Mouse (Mus musculus): Measurements from ENCODE around the gene C1ql4. TPM values are rescaled to one million over a fixed set of nuclear protein-coding genes. Genes with fewer than 3 reads are reported as not detected.

Gene C1ql4
- total and polyA plus RNA-seq, 2 experiments from 2014 or later = 9.2 to 17.7 TPM

GRCm38 (mm10) chr15:99105238-99105637 lies 17.6 kb upstream of the C1ql4 start:
- H3K4me3 ChIP-seq (ENCODE audit: low read depth, low read length) = no peak overlapping the region
- TF ChIP-seq CTCF (IDR thresholded peaks at IDR 0.05) = no peak
- ATAC-seq (ENCODE audit: low FRiP score) = no peak
- no peak for DNase-seq (ENCODE audit: low spot score)
- no peaks in the 10 kb centered on the region for H3K4me1 ChIP-seq (ENCODE audit: insufficient read depth, low read length)
- no peaks in the 10 kb centered on the region for H3K27me3 ChIP-seq (ENCODE audit: insufficient read depth, low read length)
- H3K9me3 ChIP-seq (ENCODE audit: low read length) = no peaks in the 10 kb centered on the region
- no peaks in the 10 kb centered on the region for H3K36me3 ChIP-seq (ENCODE audit: insufficient read depth, low read length)
- no peak overlapping the region for H3K4me2 ChIP-seq (ENCODE audit: low read depth, low read length, poor library complexity, severe bottlenecking)
- no peak overlapping the region for H3K9ac ChIP-seq (replicated peaks; ENCODE audit: low read length, poor library complexity, severe bottlenecking)
- no peak overlapping the region for H3K27ac ChIP-seq (ENCODE audit: low read depth, low read length)
- 83% methylated on average over 7 of the region's 7 CpGs for WGBS

- TF ChIP-seq CTCF (IDR thresholded peaks at IDR 0.05) = 0 out of 2 replicates have a peak, but pooled peaks have one; percentile 13
- DNase-seq (ENCODE audit: low spot score) (no peak), ATAC-seq (ENCODE audit: low FRiP score) (no peak)
- H3K4me3 ChIP-seq (ENCODE audit: low read depth, low read length) = no peak overlapping the region
- H3K4me1 ChIP-seq (ENCODE audit: insufficient read depth, low read length) = peaks cover 14% of the 10 kb centered on the region
- no peak overlapping the region for H3K9ac ChIP-seq (replicated peaks; ENCODE audit: low read length, poor library complexity, severe bottlenecking)
- no peaks in the 10 kb centered on the region for H3K36me3 ChIP-seq (ENCODE audit: insufficient read depth, low read length)
- H3K27me3 ChIP-seq (ENCODE audit: insufficient read depth, low read length) = peaks cover 29% of the 10 kb centered on the region
- no peak overlapping the region for H3K27ac ChIP-seq (ENCODE audit: low read depth, low read length)
- no peaks in the 10 kb centered on the region for H3K9me3 ChIP-seq (ENCODE audit: low read length)
- WGBS = 51% methylated on average over 3 of the region's 3 CpGs
- H3K4me2 ChIP-seq (ENCODE audit: low read depth, low read length, poor library complexity, severe bottlenecking) = no peak overlapping the region
Measured at GRCm38 (mm10) chr15:99099984-99100383, 12.4 kb upstream of the C1ql4 start.

GRCm38 (mm10) chr15:99099139-99099556 lies 11.5 kb upstream of the C1ql4 start:
- ATAC-seq (ENCODE audit: low FRiP score) = peak; percentile 32; the same call in 1 of the 2 replicates

GRCm38 (mm10) chr15:99098493-99098861 lies 10.9 kb upstream of the C1ql4 start:
- Histone ChIP-seq H3K4me1 (ENCODE audit: insufficient read depth, low read length) (peaks cover 14% of the 10 kb centered on the region), H3K9ac (replicated peaks; ENCODE audit: low read length, poor library complexity, severe bottlenecking) (no peak overlapping the region)

More at GRCm38 (mm10) chr15:99099139-99099556, 11.5 kb upstream of the C1ql4 start:
- WGBS = under 1% methylated on average over 15 of the region's 15 CpGs
- peaks cover 31% of the 10 kb centered on the region for H3K27me3 ChIP-seq (ENCODE audit: insufficient read depth, low read length)
- H3K36me3 ChIP-seq (ENCODE audit: insufficient read depth, low read length) = no peaks in the 10 kb centered on the region
- DNase-seq (ENCODE audit: low spot score) = peak; percentile 36
- H3K9ac ChIP-seq (replicated peaks; ENCODE audit: low read length, poor library complexity, severe bottlenecking) = no peak overlapping the region
- H3K9me3 ChIP-seq (ENCODE audit: low read length) = no peaks in the 10 kb centered on the region
- peaks cover 14% of the 10 kb centered on the region for H3K4me1 ChIP-seq (ENCODE audit: insufficient read depth, low read length)
- TF ChIP-seq CTCF (IDR thresholded peaks at IDR 0.05) = peak; percentile 85
- 0 out of 2 replicates have a peak overlapping the region, but pooled peaks have one; percentile 7 for H3K4me3 ChIP-seq (ENCODE audit: low read depth, low read length)
- no peak overlapping the region for H3K27ac ChIP-seq (ENCODE audit: low read depth, low read length)
- 0 out of 2 replicates have a peak overlapping the region, but pooled peaks have one; percentile 24 for H3K4me2 ChIP-seq (ENCODE audit: low read depth, low read length, poor library complexity, severe bottlenecking)

GRCm38 (mm10) chr15:99097840-99098492 lies 10.3 kb upstream of the C1ql4 start:
- no peaks in the 10 kb centered on the region for H3K36me3 ChIP-seq (ENCODE audit: insufficient read depth, low read length)
- no peak overlapping the region for H3K27ac ChIP-seq (ENCODE audit: low read depth, low read length)
- H3K9ac ChIP-seq (replicated peaks; ENCODE audit: low read length, poor library complexity, severe bottlenecking) = no peak overlapping the region
- TF ChIP-seq CTCF (IDR thresholded peaks at IDR 0.05) = no peak
- H3K27me3 ChIP-seq (ENCODE audit: insufficient read depth, low read length) = peaks cover 31% of the 10 kb centered on the region
- H3K4me3 ChIP-seq (ENCODE audit: low read depth, low read length) = peak overlapping the region; percentile 28
- ATAC-seq (ENCODE audit: low FRiP score) (no peak), DNase-seq (ENCODE audit: low spot score) (no peak)
- peak overlapping the region; percentile 73 for H3K4me2 ChIP-seq (ENCODE audit: low read depth, low read length, poor library complexity, severe bottlenecking)
- no peaks in the 10 kb centered on the region for H3K9me3 ChIP-seq (ENCODE audit: low read length)
- H3K4me1 ChIP-seq (ENCODE audit: insufficient read depth, low read length) = peaks cover 14% of the 10 kb centered on the region
- WGBS = under 1% methylated on average over 39 of the region's 39 CpGs

More at GRCm38 (mm10) chr15:99098493-99098861, 10.9 kb upstream of the C1ql4 start:
- Histone ChIP-seq H3K27me3 (ENCODE audit: insufficient read depth, low read length) (peaks cover 31% of the 10 kb centered on the region), H3K27ac (ENCODE audit: low read depth, low read length) (no peak overlapping the region), H3K9me3 (ENCODE audit: low read length) (no peaks in the 10 kb centered on the region), H3K36me3 (ENCODE audit: insufficient read depth, low read length) (no peaks in the 10 kb centered on the region), H3K4me3 (ENCODE audit: low read depth, low read length) (peak overlapping the region; percentile 28), H3K4me2 (ENCODE audit: low read depth, low read length, poor library complexity, severe bottlenecking) (peak overlapping the region; percentile 73)
- 4% methylated on average over 9 of the region's 9 CpGs for WGBS
- ATAC-seq (ENCODE audit: low FRiP score) = no peak
- no peak for DNase-seq (ENCODE audit: low spot score)
- TF ChIP-seq CTCF (IDR thresholded peaks at IDR 0.05) = no peak

- no peak for DNase-seq (ENCODE audit: low spot score)
- under 1% methylated on average over 36 of the region's 58 CpGs for WGBS
- ATAC-seq (ENCODE audit: low FRiP score) = no peak
- Histone ChIP-seq H3K27me3 (ENCODE audit: insufficient read depth, low read length) (peaks cover 31% of the 10 kb centered on the region), H3K4me3 (ENCODE audit: low read depth, low read length) (peak overlapping the region; percentile 36), H3K4me2 (ENCODE audit: low read depth, low read length, poor library complexity, severe bottlenecking) (peak overlapping the region; percentile 73), H3K9ac (replicated peaks; ENCODE audit: low read length, poor library complexity, severe bottlenecking) (0 out of 2 replicates have a peak overlapping the region, but pooled peaks have one; percentile 19), H3K27ac (ENCODE audit: low read depth, low read length) (no peak overlapping the region), H3K4me1 (ENCODE audit: insufficient read depth, low read length) (peaks cover 14% of the 10 kb centered on the region), H3K36me3 (ENCODE audit: insufficient read depth, low read length) (no peaks in the 10 kb centered on the region), H3K9me3 (ENCODE audit: low read length) (no peaks in the 10 kb centered on the region)
- no peak for TF ChIP-seq CTCF (IDR thresholded peaks at IDR 0.05)
Measured at GRCm38 (mm10) chr15:99096831-99097500, 9.3 kb upstream of the C1ql4 start.

All from midbrain, postnatal 0 days (tissue).